Mouse (Mus musculus): ENCODE data around the gene Hist2h2ab. TPM values are rescaled to one million over a fixed set of nuclear protein-coding genes. Genes with fewer than 3 reads are reported as not detected.

Hist2h2ab gene
- total and polyA plus RNA-seq, 3 experiments = 1.1 to 31.4 TPM; not detected in 1

GRCm38 (mm10) chr3:96170276-96170675 is 49.4 kb upstream of the Hist2h2ab start:
- dilution Hi-C loops (cut with MboI; ENCODE audit: extremely low pct_ligation_motif_present, extremely low pct_unique_long_range_greater_than_20kb, low sequenced_read_pairs) = no loop called here
- TF ChIP-seq E2F4 (IDR thresholded peaks at IDR 0.05; ENCODE audit: insufficient replicate concordance, low read depth, low read length) (no peak), MAX (IDR thresholded peaks at IDR 0.05; ENCODE audit: low read length) (no peak), USF1 (IDR thresholded peaks at IDR 0.05; ENCODE audit: low read depth, low read length) (no peak), JUND (conservative IDR thresholded peaks at IDR 0.05; ENCODE audit: low read depth, low read length) (no peak), ZC3H11A (IDR thresholded peaks at IDR 0.05; ENCODE audit: low read depth, low read length) (no peak)
- DNase-seq (ENCODE audit: extremely low read depth) = no peak
- H3K4me2 ChIP-seq (ENCODE audit: insufficient read depth, low read depth, poor library complexity, severe bottlenecking) = no peak overlapping the region
- H3K27ac ChIP-seq (ENCODE audit: insufficient read depth, low read depth) = no peak overlapping the region
- H3K36me3 ChIP-seq (replicated peaks in 1 of 2; ENCODE audit: control insufficient read depth in 1 of 2, insufficient read depth in 1 of 2, low read length in 1 of 2) = peaks cover 22 to 45% of the 10 kb centered on the region in 2 experiments
- H3K4me1 ChIP-seq (ENCODE audit: control insufficient read depth in 1 of 2, insufficient read depth in 2 of 2) = peaks cover 8 to 40% of the 10 kb centered on the region in 2 experiments
- in situ Hi-C loops (cut with MboI; ENCODE audit: low pct_ligation_motif_present, low pct_unique_long_range_greater_than_20kb, low sequenced_read_pairs) = no loop called here
- peaks cover 32% of the 10 kb centered on the region for H3K79me2 ChIP-seq (replicated peaks; ENCODE audit: control insufficient read depth, extremely low read depth, insufficient read depth, poor library complexity, severe bottlenecking)
- H3K4me3 ChIP-seq (replicated peaks in 1 of 3; ENCODE audit: low read depth in 2 of 3, low read length in 2 of 3, poor library complexity in 1 of 3) = peak overlapping the region in 1 of 3 experiments; percentile 65
- no peaks in the 10 kb centered on the region for H3K27me3 ChIP-seq (replicated peaks)
- no peak overlapping the region for H3K9ac ChIP-seq (ENCODE audit: insufficient read depth, low read depth)
- H3K9me3 ChIP-seq (replicated peaks; ENCODE audit: low read length) = no peaks in the 10 kb centered on the region

GRCm38 (mm10) chr3:96170976-96171545 is 48.6 kb upstream of the Hist2h2ab start:
- Histone ChIP-seq H3K27ac (ENCODE audit: insufficient read depth, low read depth) (no peak overlapping the region; the same call in 1 of the 2 replicates), H3K9me3 (replicated peaks; ENCODE audit: low read length) (no peaks in the 10 kb centered on the region), H3K4me2 (ENCODE audit: insufficient read depth, low read depth, poor library complexity, severe bottlenecking) (peak overlapping the region; percentile 96), H3K36me3 (replicated peaks in 1 of 2; ENCODE audit: control insufficient read depth in 1 of 2, insufficient read depth in 1 of 2, low read length in 1 of 2) (peaks cover 27 to 51% of the 10 kb centered on the region in 2 experiments), H3K79me2 (replicated peaks; ENCODE audit: control insufficient read depth, extremely low read depth, insufficient read depth, poor library complexity, severe bottlenecking) (peaks cover 37% of the 10 kb centered on the region), H3K27me3 (replicated peaks) (no peaks in the 10 kb centered on the region), H3K4me3 (replicated peaks in 1 of 3; ENCODE audit: low read depth in 2 of 3, low read length in 2 of 3, poor library complexity in 1 of 3) (peak overlapping the region; percentile 65 to 99 (median 96)), H3K4me1 (ENCODE audit: control insufficient read depth in 1 of 2, insufficient read depth in 2 of 2) (peaks cover 8 to 43% of the 10 kb centered on the region in 2 experiments), H3K9ac (ENCODE audit: insufficient read depth, low read depth) (peak overlapping the region; percentile 98)
- in situ Hi-C loops (cut with MboI; ENCODE audit: low pct_ligation_motif_present, low pct_unique_long_range_greater_than_20kb, low sequenced_read_pairs) = no loop called here
- TF ChIP-seq ZC3H11A (IDR thresholded peaks at IDR 0.05; ENCODE audit: low read depth, low read length) (no peak), CTCF (conservative IDR thresholded peaks at IDR 0.05 in 1 of 2, IDR thresholded peaks at IDR 0.05 in 1 of 2; ENCODE audit: low read depth in 2 of 2, low read length in 2 of 2) (peak in 1 of 2 experiments; percentile 11; a peak in 1 of 4 replicates), SMC3 (IDR thresholded peaks at IDR 0.05; ENCODE audit: low read depth, low read length) (no peak), EP300 (IDR thresholded peaks at IDR 0.05; ENCODE audit: low read length) (no peak), CHD1 (IDR thresholded peaks at IDR 0.05; ENCODE audit: low read depth, low read length) (no peak), MYC (IDR thresholded peaks at IDR 0.05; ENCODE audit: low read depth, low read length) (no peak), ELF1 (IDR thresholded peaks at IDR 0.05; ENCODE audit: low read depth, low read length) (no peak), POLR2A (IDR thresholded peaks at IDR 0.05; ENCODE audit: low read depth, low read length) (peak; percentile 35), IRF4 (IDR thresholded peaks at IDR 0.05; ENCODE audit: low read depth, low read length) (0 out of 2 replicates have a peak, but pooled peaks have one; percentile 11), MAX (IDR thresholded peaks at IDR 0.05; ENCODE audit: low read length) (no peak), MXI1 (IDR thresholded peaks at IDR 0.05; ENCODE audit: low read depth, low read length) (no peak)
- DNase-seq (ENCODE audit: extremely low read depth) = no peak
- dilution Hi-C loops (cut with MboI; ENCODE audit: extremely low pct_ligation_motif_present, extremely low pct_unique_long_range_greater_than_20kb, low sequenced_read_pairs) = no loop called here

Data from CH12.LX (cell line).